Mouse (Mus musculus) inflammation-experienced regulatory T-cells (primary cell): ENCODE data around the gene Amot. TPM values are rescaled to one million over a fixed set of nuclear protein-coding genes. Genes with fewer than 3 reads are reported as not detected.

Experiments
- polyA plus RNA-seq, 2 experiments: library from polyadenylated mRNA; unstranded; fragments of 100-300 nt; shearing (Covaris generic); gene quantifications; one replicate each; pipeline ENCODE4 v1.2.1; 2017

The Amot gene
- polyA plus RNA-seq: under 1 TPM; 0.07 to 0.18 TPM

GRCm38 (mm10) chrX:145504717-145505415 is at the start of gene Amot:
Gene Amot (minus strand): TSS chrX:145505181.

Other genes with a start within 250 kb of the Amot start
- 1 to 10 TPM in 1 of 2 experiments, not detected in 1; 2.0 TPM for gene Lhfpl1, start 156.1 kb downstream of the Amot start, polyA plus RNA-seq